Mouse (Mus musculus): ENCODE results near the gene Stkld1. TPM values are rescaled to one million over a fixed set of nuclear protein-coding genes. Genes with fewer than 3 reads are reported as not detected.
"Not testable (repeated sequence)": the region's sequence is repeated elsewhere in the genome, so short reads cannot be mapped to it uniquely, and the experiment has no call there.

The Stkld1 gene
- 0.06 TPM for polyA plus RNA-seq (2021)

DNA sequence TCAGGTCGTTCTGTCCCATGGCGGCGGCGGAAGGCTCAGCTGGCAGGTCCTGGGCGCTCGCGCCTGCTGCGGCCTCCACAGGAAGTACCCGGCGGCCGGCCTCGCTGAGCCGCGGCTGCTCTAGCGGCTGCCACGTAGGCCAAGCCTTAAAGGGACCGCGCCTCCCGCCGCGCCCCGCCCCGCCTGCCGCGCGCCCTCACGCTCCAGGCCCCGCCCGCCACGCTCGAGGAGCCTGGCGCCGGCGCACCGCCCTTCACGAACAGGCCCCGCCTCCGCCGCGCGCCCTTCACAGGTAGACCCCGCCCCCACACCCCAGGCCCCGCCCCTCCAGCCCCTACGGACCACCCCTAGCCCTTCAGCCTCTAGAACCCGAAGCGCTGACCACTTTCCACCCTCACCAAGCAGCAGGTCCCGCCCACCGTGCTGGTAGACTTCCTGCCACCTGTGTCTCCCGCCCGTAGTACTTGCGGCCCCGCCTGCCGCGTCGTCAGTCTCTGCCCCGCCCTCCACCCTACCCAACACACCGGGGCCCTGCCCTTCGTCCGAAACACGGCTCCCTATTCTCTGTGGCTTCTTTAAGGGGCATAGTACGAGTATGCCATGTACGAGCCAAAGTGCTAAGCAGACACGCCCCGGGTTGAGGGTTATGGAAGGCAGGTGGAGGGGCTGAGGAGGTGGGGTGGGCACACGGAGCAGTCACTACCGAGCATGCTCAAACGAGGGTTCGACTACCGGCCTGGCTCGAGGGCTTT is at the start of gene Stkld1, which contains the start of gene Surf4:
Gene Stkld1, plus strand, starts transcription at position 744 of the 752 bp plus-strand sequence.
Gene Surf4, minus strand, starts transcription at position 625 of the 752 bp plus-strand sequence.
- in situ Hi-C loops (cut with MboI; ENCODE audit: low pct_unique_long_range_greater_than_20kb), result no loop called here
- peak; percentile 92 for ATAC-seq
- TF ChIP-seq CTCF (IDR thresholded peaks at IDR 0.05), result no peak
- ChIA-PET CTCF (no interaction called here), POLR2A (no interaction called here)
- H3K27me3 ChIP-seq, result no peaks in the 10 kb centered on the region
- peak; percentile 37 for DNase-seq (ENCODE audit: low read depth, low spot score)

DNA sequence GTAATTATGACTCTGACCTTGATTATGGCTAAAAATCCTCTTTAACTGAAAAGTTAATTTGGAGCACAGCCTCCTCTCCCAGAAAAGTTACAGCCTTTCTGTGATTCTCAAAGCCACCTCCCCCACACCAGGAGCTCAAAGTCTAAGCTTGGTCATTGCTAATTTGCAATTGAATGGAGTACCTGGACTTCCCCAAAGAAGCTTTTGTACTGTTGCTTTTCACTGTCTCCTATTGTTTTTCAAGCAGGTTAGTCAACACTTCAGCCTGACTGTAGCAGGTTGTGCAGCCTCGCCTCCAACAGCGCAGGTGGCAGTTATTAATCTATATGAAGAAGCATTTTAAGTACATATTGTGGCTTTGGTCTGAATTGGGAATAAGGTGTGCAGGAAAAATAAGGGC is 48.3 kb upstream of the Stkld1 start:
- DNase-seq (ENCODE audit: low read depth, low spot score); CTCF ChIA-PET; ATAC-seq; H3K27me3 ChIP-seq; in situ Hi-C loops (cut with MboI; ENCODE audit: low pct_unique_long_range_greater_than_20kb); POLR2A ChIA-PET: not testable (repeated sequence)

DNA sequence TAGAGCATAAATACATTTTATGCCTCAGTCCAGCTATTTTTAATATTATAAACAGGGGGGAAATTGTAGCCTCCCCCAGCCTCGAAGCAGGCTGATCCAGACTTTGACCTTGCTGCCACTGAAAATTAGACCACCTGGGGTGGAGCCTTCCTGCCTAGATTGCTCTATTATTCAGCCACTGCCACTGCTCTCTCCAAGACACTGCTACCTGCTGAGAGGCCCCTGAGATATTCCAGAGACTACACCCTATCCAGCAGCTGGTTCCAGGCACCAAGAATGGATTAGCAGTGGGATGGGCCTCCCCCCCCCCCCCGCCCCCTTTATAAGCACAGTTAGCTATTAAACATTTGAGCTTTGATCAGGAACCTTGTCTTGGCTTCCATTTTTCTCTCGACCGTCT is 47.7 kb upstream of the Stkld1 start:
- H3K27me3 ChIP-seq; CTCF ChIA-PET; DNase-seq (ENCODE audit: low read depth, low spot score); ATAC-seq; POLR2A ChIA-PET; in situ Hi-C loops (cut with MboI; ENCODE audit: low pct_unique_long_range_greater_than_20kb): not testable (repeated sequence)

DNA sequence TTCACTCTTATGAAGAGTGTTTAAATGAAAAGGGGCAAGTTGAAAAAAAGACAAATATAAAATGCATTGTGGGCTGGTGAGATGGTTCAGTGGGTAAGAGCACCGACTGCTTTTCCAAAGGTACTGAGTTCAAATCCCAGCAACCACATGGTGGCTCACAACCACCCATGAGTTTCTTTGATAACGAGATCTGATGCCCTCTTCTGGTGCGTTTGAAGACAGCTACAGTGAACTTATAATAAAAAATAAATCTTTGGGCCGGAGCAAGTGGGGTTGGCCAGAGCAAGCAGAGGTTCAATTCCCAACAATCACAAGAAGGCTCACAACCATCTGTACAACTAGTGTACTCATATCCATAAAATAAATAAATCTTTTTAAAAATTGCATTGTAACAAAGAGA is 37.9 kb upstream of the Stkld1 start:
- ChIA-PET CTCF (interaction anchor here (1.3 kb wide), 1 partner anchor 48 kb away, joined by 3 read pairs; no protein-coding TSS in a partner anchor), POLR2A (no interaction called here)
- in situ Hi-C loops (cut with MboI; ENCODE audit: low pct_unique_long_range_greater_than_20kb), result loop anchor here (5.0 kb wide), 1 partner anchor 244 kb away; no protein-coding TSS in a partner anchor
- no peak for TF ChIP-seq CTCF (IDR thresholded peaks at IDR 0.05)
- ATAC-seq, result no peak
- no peaks in the 10 kb centered on the region for H3K27me3 ChIP-seq
- DNase-seq (ENCODE audit: low read depth, low spot score), result no peak

DNA sequence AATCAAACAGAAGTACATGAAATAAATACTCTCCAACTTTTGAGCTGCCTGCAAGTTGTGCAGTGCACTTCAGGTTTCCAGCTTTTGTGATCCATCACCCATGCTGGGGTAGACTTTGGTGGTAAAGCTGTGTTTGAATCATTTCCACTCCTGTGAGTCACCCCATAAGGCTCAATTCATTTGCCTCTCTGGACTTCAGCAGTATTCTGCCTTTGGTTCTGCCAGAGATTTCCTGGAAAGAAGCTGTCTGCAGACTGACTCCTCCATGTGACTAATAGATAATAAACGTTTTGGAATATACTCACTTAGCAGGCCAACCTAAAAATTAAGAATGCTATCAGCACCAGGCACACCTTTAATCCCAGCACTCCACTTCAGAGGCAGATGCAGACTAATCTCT is 33.1 kb upstream of the Stkld1 start:
- CTCF ChIA-PET, result interaction anchor here (3.2 kb wide), 1 partner anchor 254 kb away, joined by 13 read pairs; no protein-coding TSS in a partner anchor
- DNase-seq (ENCODE audit: low read depth, low spot score) (no peak), ATAC-seq (no peak)
- in situ Hi-C loops (cut with MboI; ENCODE audit: low pct_unique_long_range_greater_than_20kb), result loop anchor here (25.0 kb wide), 1 partner anchor 463 kb away; the partner anchor contains the start of gene Sec16a
- POLR2A ChIA-PET, result no interaction called here
- H3K27me3 ChIP-seq, result no peaks in the 10 kb centered on the region
- no peak for TF ChIP-seq CTCF (IDR thresholded peaks at IDR 0.05)

DNA sequence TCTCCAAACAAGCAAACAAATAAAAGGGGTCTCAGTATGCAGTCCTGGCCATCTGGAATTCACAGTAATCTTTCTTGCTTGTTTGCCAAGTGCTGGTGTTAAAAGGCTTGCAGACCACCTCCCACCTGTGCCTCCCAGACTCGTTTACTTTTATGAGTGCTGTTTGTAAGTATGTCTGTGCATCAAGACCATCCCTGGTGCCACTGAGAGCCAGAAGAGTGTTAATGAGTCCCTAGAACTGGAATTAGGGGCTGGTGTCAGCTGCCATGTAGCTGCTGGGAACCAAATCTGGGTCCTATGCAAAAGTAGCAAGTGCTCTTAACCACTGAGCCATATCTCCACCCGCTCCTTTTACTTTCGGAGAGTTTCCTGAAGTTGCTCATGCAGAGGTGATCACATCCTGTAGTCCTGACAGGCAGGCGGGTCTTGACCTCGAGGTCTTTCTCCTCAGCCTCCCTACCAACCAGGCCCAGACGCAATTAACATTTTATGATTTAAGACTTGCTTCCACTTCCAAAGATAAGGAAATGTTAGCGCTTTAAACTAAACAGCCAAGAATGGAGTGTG is 31.9 kb upstream of the Stkld1 start:
- no peak for ATAC-seq
- CTCF ChIA-PET, result interaction anchor here (2.4 kb wide), 1 partner anchor 255 kb away, joined by 11 read pairs; no protein-coding TSS in a partner anchor
- no peak for DNase-seq (ENCODE audit: low read depth, low spot score)
- POLR2A ChIA-PET, result interaction anchor here (2.0 kb wide), 1 partner anchor 10 kb away, joined by 10 read pairs; no protein-coding TSS in a partner anchor
- no peaks in the 10 kb centered on the region for H3K27me3 ChIP-seq
- TF ChIP-seq CTCF (IDR thresholded peaks at IDR 0.05), result no peak
- in situ Hi-C loops (cut with MboI; ENCODE audit: low pct_unique_long_range_greater_than_20kb), result loop anchor here (25.0 kb wide), 1 partner anchor 465 kb away; the partner anchor contains the start of gene Sec16a

DNA sequence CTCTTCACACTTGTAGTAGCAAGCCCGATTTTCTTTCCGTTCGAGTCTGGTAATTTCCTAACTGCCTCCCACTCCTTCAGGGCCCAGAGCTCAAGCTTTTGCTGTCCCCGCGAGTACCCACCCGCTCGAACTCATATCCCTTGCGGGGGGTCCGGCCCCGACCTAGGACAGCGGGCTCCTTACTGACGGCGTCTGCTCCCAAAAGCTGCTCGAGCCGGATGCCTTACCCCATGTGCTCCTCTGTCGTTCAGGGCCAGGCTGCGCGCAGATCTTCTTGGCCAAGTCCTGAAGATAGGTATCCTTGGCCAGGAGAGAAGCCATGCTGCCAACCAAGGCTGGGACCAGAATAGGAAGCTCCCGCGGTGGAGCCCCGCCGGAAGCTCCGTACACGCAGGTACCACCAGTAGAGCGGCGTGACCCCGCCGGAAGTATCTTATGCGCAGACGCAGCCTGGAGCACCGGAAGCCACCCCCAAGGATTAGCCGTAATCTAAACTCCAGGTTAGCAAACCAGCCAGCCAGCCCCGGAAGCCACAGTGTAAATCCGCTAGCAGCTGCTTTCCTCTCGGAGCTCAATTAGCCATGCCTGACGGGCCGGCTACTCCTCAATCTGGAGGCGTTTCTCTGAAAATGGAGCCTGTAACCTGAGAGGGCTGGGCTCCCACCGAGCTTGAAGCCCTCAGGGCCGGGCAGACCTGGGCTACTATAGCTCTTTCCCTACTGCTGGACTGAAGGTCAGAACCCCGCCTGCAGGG is 31.2 kb upstream of the Stkld1 start, which contains the start of gene Surf6:
Gene Surf6, minus strand, starts transcription at position 413 of the 754 bp plus-strand sequence.
- ChIA-PET POLR2A (interaction anchor here (2.0 kb wide), 1 partner anchor 9 kb away, joined by 10 read pairs; no protein-coding TSS in a partner anchor), CTCF (interaction anchor here (1.2 to 2.4 kb wide), 3 partner anchors 14 to 256 kb away, joined by 3 to 11 read pairs (median 3); no protein-coding TSS in a partner anchor)
- no peaks in the 10 kb centered on the region for H3K27me3 ChIP-seq
- TF ChIP-seq CTCF (IDR thresholded peaks at IDR 0.05), result no peak
- peak; percentile 87 for DNase-seq (ENCODE audit: low read depth, low spot score)
- in situ Hi-C loops (cut with MboI; ENCODE audit: low pct_unique_long_range_greater_than_20kb), result loop anchor here (25.0 kb wide), 1 partner anchor 465 kb away; the partner anchor contains the start of gene Sec16a
- peak; percentile 84 for ATAC-seq

DNA sequence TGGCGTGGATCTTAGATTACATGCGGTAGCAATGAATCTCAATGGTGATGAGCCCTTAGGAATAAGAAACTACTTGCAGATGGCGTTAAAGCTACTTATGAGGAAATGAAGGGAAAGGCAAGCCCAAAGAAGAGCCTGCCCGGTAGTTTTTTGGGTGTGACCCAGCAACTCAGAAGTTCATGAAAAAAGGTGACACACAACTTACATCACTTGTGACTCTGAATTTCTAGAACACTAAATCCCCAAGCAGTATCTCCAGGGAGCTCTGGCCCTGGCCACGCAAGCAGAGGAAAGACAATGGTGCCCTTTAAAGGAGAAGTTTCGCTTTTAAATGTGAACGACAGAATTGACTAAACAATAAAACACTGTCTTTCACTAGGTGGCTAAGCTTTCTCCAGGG is 30.5 kb upstream of the Stkld1 start:
- no peak for TF ChIP-seq CTCF (IDR thresholded peaks at IDR 0.05)
- ChIA-PET CTCF (interaction anchor here (1.2 to 2.4 kb wide), 3 partner anchors 14 to 256 kb away, joined by 3 to 11 read pairs (median 3); no protein-coding TSS in a partner anchor), POLR2A (interaction anchor here (2.0 kb wide), 1 partner anchor 9 kb away, joined by 10 read pairs; no protein-coding TSS in a partner anchor)
- DNase-seq (ENCODE audit: low read depth, low spot score) (no peak), ATAC-seq (no peak)
- in situ Hi-C loops (cut with MboI; ENCODE audit: low pct_unique_long_range_greater_than_20kb), result loop anchor here (25.0 kb wide), 1 partner anchor 466 kb away; the partner anchor contains the start of gene Sec16a
- no peaks in the 10 kb centered on the region for H3K27me3 ChIP-seq

DNA sequence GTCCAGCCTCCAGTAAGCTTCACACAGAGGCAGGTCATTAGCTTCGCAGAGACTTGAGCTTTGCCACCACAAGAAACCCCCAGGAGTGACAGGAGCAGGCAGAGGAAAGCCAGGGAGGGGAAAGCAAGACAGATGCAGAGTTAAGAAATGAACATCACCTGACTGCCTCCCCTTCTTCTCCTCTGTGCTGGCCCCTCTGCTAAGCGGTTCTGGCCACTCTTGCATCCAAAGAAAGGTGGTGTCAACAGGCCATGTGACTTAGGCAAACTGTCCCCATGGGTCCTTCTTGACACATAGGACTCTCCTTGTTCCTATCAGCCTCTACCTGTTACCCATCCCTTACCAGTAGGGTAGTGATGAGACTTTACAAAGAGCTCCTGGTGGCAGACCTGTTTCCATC is 27.9 kb upstream of the Stkld1 start:
- H3K27me3 ChIP-seq, result no peaks in the 10 kb centered on the region
- CTCF ChIA-PET, result interaction anchor here (1.2 to 4.0 kb wide), 3 partner anchors 133 to 296 kb away, joined by 3 to 22 read pairs (median 4); no protein-coding TSS in a partner anchor

DNA sequence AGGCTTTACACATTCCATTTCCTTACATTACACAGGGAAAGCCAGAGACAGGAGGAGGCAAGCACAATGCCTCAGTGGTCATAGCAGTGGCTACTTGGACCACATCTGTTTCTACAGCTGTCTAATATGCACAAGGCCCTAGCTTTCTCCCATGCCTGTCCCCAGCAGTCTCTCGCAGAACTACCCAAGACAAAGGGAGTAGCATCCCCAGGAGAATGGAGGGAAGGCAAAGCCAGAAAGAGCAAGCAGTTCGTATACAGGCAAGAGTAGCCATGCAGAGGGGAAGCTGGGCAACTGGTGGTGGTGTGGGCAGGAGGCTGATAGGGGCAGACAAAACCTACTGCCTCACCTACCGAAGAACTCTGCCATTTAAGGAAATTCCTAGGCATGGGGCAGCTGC is 27.4 kb upstream of the Stkld1 start:
- in situ Hi-C loops (cut with MboI; ENCODE audit: low pct_unique_long_range_greater_than_20kb), result loop anchor here (25.0 kb wide), 1 partner anchor 469 kb away; the partner anchor contains the start of gene Sec16a
- H3K27me3 ChIP-seq, result no peaks in the 10 kb centered on the region
- ATAC-seq, result no peak
- CTCF ChIA-PET, result interaction anchor here (1.1 to 4.0 kb wide), 8 partner anchors 12 to 331 kb away, joined by 3 to 22 read pairs (median 4); no protein-coding TSS in a partner anchor
- POLR2A ChIA-PET, result no interaction called here
- no peak for DNase-seq (ENCODE audit: low read depth, low spot score)
- TF ChIP-seq CTCF (IDR thresholded peaks at IDR 0.05), result no peak

More for the DNA sequence above, 27.9 kb upstream of the Stkld1 start:
- POLR2A ChIA-PET, result no interaction called here
- in situ Hi-C loops (cut with MboI; ENCODE audit: low pct_unique_long_range_greater_than_20kb), result loop anchor here (25.0 kb wide), 1 partner anchor 469 kb away; the partner anchor contains the start of gene Sec16a
- TF ChIP-seq CTCF (IDR thresholded peaks at IDR 0.05), result no peak
- ATAC-seq (no peak), DNase-seq (ENCODE audit: low read depth, low spot score) (no peak)

Measured in Patski (cell line).